Mouse (Mus musculus) layer of hippocampus, postnatal 10 days (tissue): ENCODE data around the gene Uqcr11. TPM values are rescaled to one million over a fixed set of nuclear protein-coding genes. Genes with fewer than 3 reads are reported as not detected.

Experiments
- DNase-seq, 2 experiments: peaks; one replicate each; pipeline ENCODE4 v3.0.0; 2021; ENCODE audit warnings: low spot score in 2 of 2
- total RNA-seq, 2 experiments: library from RNA; stranded (reverse); gene quantifications; 2 replicates each; pipeline ENCODE4 v1.2.3; 2021

Gene Uqcr11
- total RNA-seq, 2 experiments from 2014 or later = 503 to 527 TPM

DNA sequence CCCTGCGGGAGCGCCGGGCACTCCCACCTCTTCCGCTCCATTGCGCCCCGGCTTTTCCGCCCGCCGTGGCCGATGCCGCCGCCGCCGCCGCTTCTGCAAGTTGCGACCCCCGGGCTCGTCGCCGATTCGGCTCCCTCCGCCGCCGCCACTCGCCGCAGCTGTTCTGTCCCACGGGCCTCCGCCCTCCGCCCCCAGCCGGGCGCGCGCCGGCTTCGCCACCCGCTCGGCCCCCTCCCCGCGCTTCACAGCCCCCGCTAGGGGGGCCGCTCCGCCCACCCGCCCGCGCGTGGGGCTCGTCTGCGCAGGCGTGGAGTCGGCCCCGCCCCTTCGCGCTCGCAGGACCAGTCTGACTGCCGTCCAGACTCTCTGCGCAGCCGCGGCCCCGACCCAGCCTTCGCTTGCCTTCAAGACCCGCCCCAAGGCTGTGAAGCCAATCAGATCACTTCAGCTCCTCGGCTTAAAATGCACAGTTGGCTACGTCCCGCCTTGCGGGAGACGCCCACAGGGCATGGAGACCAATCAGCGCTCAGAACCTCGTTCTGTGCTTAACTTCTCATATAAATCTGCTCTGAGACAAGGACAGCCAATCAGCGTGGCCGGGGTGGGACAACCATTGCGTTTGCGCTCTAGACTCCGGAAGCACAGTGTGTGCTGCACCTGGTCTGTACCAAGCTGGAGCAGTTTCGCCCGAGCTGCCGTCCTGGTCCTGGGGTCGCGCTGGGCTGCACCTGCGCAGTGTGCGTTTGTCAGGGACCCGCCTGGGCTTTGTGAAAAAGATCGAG, 7.2 kb downstream of the Uqcr11 start, which contains the start of gene Mbd3:
Mbd3 (minus strand) TSS at position 360 of the 782 bp plus-strand sequence.
- DNase-seq = peak; percentile 98 to 100

- DNase-seq = peak; percentile 97 to 98
Observed at GRCm38 (mm10) chr10:80398719-80399190, 7.9 kb downstream of the Uqcr11 start.

DNA sequence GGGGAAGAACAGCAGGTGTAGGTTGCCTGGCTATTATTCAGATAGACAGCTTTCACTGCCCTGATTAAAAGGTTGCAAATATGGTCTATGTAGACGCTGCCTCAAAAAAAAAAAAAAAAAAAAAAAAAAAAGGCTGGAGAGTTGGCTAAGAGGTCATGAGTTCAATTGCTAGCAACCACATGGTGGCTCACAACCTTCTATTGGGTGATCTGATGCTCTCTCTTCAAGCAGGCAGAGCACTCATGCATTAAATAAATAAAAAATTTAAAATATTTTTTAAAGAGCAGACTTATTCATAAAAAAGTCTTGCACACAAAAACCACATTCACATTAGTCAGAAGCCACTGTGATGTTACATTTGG, 8.5 kb downstream of the Uqcr11 start:
- no peak for DNase-seq

DNA sequence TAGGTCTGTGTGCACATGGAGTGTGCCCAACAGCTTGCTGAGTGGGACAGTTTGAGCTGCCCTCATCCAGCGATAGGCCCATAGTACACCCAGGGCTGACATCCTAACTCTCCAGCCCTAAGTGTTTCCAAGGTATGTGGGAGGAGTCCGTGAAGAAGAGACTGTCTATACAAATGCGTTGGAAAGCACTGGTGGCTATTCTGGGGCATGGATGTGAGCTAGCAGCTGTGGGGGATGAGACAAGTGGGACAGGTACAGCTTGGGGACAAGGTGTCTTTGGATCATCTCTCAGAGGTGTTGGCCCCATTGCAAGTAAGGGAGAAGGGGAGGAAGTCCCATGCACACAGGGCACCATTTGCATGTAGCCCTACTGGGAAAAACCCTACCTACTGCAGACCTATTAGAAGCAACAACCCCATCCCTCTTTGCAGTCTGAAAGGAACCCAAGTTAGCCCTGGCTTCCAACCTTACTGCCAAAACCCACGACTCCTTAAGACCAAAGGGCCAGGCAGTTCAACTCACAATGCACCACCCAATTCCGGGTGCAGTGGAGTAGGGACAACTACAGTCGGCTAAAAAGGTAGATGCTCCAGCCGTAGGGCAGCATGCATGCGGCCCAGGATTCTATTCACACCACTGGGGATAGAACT, 9.0 kb downstream of the Uqcr11 start:
- no peak for DNase-seq

GRCm38 (mm10) chr10:80396822-80397523, 9.7 kb downstream of the Uqcr11 start:
- no peak for DNase-seq

GRCm38 (mm10) chr10:80395025-80395627, 11.5 kb downstream of the Uqcr11 start:
- DNase-seq = no peak

- no peak for DNase-seq
Observed at GRCm38 (mm10) chr10:80392687-80393086, 13.9 kb downstream of the Uqcr11 start.

DNA sequence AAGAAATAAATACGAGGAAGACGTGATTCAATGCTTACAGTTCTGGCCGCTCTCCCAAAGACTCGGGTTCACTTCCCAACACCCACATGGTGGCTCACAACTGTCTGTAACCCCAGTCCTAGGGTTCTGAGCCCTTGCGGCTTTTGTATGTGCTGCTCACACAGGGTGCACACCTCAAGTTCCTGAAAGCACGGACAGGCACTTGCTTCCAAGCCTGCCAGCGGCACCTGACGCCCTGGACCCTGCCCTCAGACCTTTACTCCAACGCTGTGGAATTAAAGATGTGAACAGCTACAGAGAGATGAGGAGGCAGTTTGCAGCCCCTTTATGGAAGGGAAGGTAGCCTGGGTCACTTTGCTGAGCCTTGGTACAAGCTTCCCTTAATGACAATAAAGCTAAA, 15.9 kb downstream of the Uqcr11 start:
- no peak for DNase-seq

DNA sequence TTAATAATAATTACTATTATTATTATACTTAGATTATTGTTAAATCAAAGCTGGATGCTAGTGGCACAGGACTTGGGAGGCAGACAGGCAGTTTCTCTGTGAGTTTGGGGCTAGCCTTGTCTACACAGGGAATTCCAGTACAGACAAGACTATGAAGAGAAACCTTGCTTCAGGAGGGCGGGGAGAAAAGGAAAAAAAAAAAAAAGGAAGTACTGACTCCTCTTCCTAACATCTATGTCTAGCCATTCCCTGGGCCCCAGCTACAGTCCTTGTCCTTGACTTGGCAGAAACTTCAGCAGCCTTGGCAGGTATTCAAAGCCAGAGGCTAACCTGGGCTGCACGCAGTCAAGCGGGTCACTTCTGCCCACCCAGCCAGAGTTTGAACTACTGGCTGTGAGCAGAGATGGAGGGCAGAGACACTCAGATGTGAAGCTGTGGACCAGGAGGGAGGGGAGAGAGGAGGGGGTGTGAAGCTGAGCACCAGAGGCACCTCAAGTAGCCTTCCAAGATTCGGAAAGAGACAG, 17.4 kb downstream of the Uqcr11 start:
- no peak for DNase-seq

DNA sequence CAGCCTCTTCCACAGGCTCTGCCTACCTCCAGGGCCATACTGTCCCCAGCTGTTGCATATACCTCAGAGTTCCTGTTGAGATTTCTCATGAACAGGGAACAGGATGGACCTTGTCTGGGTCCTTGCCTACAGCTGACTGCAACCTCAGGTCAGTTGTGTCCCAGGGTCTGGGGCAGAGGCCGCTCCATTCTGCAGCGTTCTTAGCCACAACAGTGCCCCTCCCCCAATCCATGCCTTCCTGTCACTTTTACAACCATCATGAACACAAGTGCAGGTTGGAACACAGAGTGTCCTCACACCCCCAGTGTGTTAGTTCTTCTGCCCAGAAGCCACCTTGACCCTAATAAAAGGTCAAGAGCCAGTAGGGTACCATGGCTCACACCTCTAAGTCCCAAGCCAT, 17.9 kb downstream of the Uqcr11 start:
- DNase-seq = no peak

GRCm38 (mm10) chr10:80387522-80387959, 19.1 kb downstream of the Uqcr11 start, which contains the start of gene Mex3d:
Gene Mex3d, minus strand, starts transcription at chr10:80387659.
- peak; percentile 85 to 94 for DNase-seq

- DNase-seq = peak; percentile 40 to 57
Observed at GRCm38 (mm10) chr10:80386735-80387471, 19.7 kb downstream of the Uqcr11 start.

DNA sequence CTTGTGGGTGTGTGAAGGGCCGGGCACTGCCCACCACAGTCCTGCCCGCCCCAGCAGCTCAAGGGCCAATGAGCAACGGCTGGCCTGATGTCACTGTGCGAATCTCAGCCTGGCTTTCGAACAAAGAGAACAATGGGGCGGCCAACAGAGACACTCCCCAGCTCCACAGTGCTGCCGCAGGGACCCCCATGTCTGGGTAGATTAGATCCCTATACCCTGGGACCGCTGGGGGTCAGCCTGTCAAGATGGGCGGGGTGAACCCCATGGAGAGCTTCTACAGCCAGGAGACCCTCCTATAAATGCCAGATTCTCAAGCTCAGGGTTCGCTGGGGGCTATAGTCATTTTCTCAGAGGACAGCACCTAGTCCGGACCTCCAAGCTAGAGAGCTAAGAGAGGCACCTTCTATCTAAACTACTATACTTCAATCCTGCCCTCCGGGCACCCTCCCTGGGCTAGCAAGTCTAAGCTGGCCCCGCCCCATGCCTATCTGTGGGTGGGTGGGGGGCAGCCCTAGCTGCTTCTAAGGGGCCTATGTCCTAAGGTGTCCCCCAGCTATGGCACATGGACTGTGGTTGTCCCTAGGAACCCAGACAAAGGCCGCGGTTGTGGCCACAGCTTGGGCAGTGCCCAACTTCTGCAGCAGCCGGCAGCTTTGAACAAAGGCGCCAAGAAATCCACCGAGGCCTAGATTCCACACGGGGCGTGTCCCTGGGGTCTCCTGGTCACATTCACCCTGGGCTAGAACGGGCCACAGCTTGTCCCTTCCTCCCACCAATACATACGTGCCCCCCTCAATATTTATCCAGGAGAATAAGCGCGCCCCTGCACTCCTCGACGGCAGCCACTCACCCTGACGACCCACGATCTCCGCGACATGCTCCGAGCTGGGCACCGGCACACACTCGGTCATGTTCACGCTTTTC, 20.6 kb downstream of the Uqcr11 start:
- DNase-seq = peak; percentile 60 to 67

GRCm38 (mm10) chr10:80385310-80385709, 21.3 kb downstream of the Uqcr11 start:
- peak in 1 of 2 experiments; percentile 43 for DNase-seq

- DNase-seq = no peak
Observed at GRCm38 (mm10) chr10:80384709-80385108, 21.9 kb downstream of the Uqcr11 start.

DNA sequence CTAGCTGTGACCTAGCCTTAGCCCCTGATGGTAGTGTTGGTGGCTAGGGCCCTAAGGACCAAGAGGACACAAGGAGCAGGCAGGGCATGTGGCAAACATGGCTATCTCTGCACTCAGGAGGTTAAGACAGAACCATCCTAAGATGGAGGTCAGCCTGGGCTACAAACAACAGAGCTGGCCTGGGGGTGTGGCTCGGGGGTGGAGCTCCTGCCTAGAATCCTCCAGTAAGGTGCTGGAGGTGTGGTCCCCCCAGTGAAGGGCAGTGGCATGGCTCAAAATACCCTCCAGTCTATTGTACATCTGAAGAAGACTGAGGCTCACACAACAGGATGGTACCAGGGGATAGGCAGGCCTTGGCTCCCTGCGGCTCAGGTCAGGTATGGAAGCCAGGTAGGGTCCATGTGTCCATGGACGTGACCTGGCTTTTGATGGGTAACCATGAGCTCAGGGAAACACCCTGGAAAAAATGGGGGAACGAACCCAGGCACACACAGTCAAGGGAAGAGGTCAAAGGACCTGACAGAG, 22.5 kb downstream of the Uqcr11 start:
- no peak for DNase-seq

- no peak for DNase-seq
Observed at GRCm38 (mm10) chr10:80383431-80383830, 23.2 kb downstream of the Uqcr11 start.

- no peak for DNase-seq
Observed at GRCm38 (mm10) chr10:80382641-80383365, 23.8 kb downstream of the Uqcr11 start.
